In the genomic region with DNA sequence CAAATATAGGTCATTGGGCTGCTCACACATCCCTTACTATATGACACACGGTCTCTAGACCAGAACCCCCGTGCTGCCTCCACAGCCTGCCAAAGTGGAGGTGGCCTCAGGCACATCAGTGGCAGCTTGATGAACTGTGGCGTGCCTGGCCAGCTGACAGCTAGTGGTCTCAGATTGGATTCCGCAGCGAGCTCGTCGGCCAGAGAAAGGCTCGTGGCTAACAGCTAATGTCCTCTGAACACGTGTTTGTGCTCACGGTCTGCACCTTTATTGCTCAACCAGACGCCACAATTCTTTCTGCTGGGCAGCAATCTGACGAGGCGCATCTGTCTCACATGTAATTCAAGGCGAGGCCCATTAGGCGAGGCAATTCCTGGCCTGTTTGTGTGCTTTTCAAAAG, we compare ENCODE assay signal across 10 mouse cellular contexts.
DNase-seq lines count a peak whose midpoint lies in the region; ATAC-seq lines count a peak whose summit lies in the region.
"Had no signal": no experiment of that assay in that cellular context is flagged by ENCODE, and none has a peak within 500 bp of the region (broad histone marks: within the 10 kb centered on the region; RNA-seq: fewer than 3 reads in every experiment).

No protein-coding gene starts in this region.

- ATAC-seq in hindbrain, embryonic 11.5 days (ENCODE audit: low FRiP score) = no peak
- ATAC-seq in CD4-positive, CD25-positive, alpha-beta regulatory T cell, adult 4 months = no peak
- ATAC-seq: liver, embryonic 12.5 days had no signal

- 46% methylated on average over 15 of the region's 15 CpGs for whole genome bisulfite sequencing in hindbrain, embryonic 11.5 days

- H3K36me3 ChIP-seq in hindbrain, embryonic 11.5 days (ENCODE audit: control insufficient read depth, insufficient read depth, low read length) = no peaks in the 10 kb centered on the region
- H3K36me3 ChIP-seq: liver, embryonic 12.5 days had no signal

- peak; percentile 85 for DNase-seq in cerebellum, postnatal 14 days
- no peak for DNase-seq in cerebellum, adult 9-10 months
- DNase-seq in 3134 (ENCODE audit: extremely low read depth, insufficient read length, low spot score) = peak; percentile 51
- peak; percentile 48 for DNase-seq in hindbrain, embryonic 11.5 days (ENCODE audit: low spot score)
- DNase-seq in lung, postnatal 25 days (ENCODE audit: low spot score) = peak; percentile 28
- DNase-seq in ovary, postnatal 36 days (ENCODE audit: low spot score) = no peak
- no peak for DNase-seq in left cerebral cortex, adult 11 months (ENCODE audit: low spot score)
- DNase-seq: cerebellum, adult 18-20 months had no signal

- no peak overlapping the region for H3K4me3 ChIP-seq in hindbrain, embryonic 11.5 days (ENCODE audit: low read depth, low read length)
- H3K4me3 ChIP-seq: liver, embryonic 12.5 days had no signal

- no peaks in the 10 kb centered on the region for H3K9me3 ChIP-seq in hindbrain, embryonic 11.5 days (ENCODE audit: control insufficient read depth, low read length)
- H3K9me3 ChIP-seq: liver, embryonic 12.5 days had no signal

- no peak overlapping the region for H3K9ac ChIP-seq in hindbrain, embryonic 11.5 days (ENCODE audit: low read depth, low read length)
- H3K9ac ChIP-seq: liver, embryonic 12.5 days had no signal

- peak overlapping the region; percentile 64 for H3K27ac ChIP-seq in hindbrain, embryonic 11.5 days (ENCODE audit: low read depth, low read length)
- H3K27ac ChIP-seq: liver, embryonic 12.5 days had no signal

- H3K4me1 ChIP-seq in hindbrain, embryonic 11.5 days (replicated peaks; ENCODE audit: control insufficient read depth, insufficient read depth, low read length) = no peaks in the 10 kb centered on the region

- peaks cover 2% of the 10 kb centered on the region; the same call in 1 of the 2 replicates for H3K27me3 ChIP-seq in hindbrain, embryonic 11.5 days (ENCODE audit: control insufficient read depth, insufficient read depth, low read length)
- H3K27me3 ChIP-seq: liver, embryonic 12.5 days had no signal

- no peak overlapping the region for H3K4me2 ChIP-seq in hindbrain, embryonic 11.5 days (replicated peaks; ENCODE audit: low read depth, low read length)
- H3K4me2 ChIP-seq: liver, embryonic 12.5 days had no signal

Comparison
In these comparisons a context has a peak if more than half of its experiments do, and no peak if none do; other contexts are left out.
1. DNase-seq: peak in cerebellum, postnatal 14 days (2 of 2), 3134 (single experiment), hindbrain, embryonic 11.5 days (single experiment) and lung, postnatal 25 days (single experiment); none in cerebellum, adult 9-10 months (single experiment), ovary, postnatal 36 days (single experiment) and left cerebral cortex, adult 11 months (single experiment).